Comparison of ENCODE assay signal across 12 mouse cellular contexts in the genomic region with DNA sequence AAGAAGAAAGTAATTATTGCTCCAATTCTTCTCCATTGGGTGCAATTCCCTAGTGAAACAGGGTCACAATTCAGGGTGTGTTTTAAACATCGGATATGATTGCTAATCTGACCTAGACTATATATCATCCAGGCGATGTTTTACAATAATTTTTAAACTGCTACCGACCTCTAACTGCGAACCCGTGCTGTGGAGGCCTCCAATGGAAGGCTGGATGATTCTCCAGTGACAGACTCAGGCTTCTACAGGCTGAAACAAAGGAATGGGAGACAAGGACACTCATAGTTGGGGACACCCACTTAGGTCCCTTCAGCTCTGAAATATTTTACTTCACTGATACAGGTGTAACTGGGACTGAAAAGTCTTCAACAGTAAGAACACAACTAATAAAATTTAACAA. TPM values are rescaled to one million over a fixed set of nuclear protein-coding genes. Genes with fewer than 3 reads are reported as not detected.
A peak's percentile ranks its signal among the peaks of the same experiment; 100 is the strongest.
DNase-seq lines count a peak whose midpoint lies in the region; ATAC-seq and TF ChIP-seq lines count a peak whose summit lies in the region.
"Had no signal": no experiment of that assay in that cellular context is flagged by ENCODE, and none has a peak within 500 bp of the region (broad histone marks: within the 10 kb centered on the region; RNA-seq: fewer than 3 reads in every experiment).

No protein-coding gene starts in this region.

- WGBS in forebrain, embryonic 11.5 days: 3% methylated on average over 5 of the region's 5 CpGs
- under 1% methylated on average over 5 of the region's 5 CpGs for WGBS in forebrain, embryonic 16.5 days
- 3% methylated on average over 5 of the region's 5 CpGs for WGBS in liver, embryonic 12.5 days (ENCODE audit: insufficient replicate concordance)
- WGBS in liver, postnatal 0 days (ENCODE audit: insufficient replicate concordance): 5% methylated on average over 5 of the region's 5 CpGs
- WGBS in heart, embryonic 16.5 days: 12% methylated on average over 5 of the region's 5 CpGs
- 15% methylated on average over 5 of the region's 5 CpGs for WGBS in stomach, embryonic 14.5 days

- H3K9me3 ChIP-seq in forebrain, embryonic 11.5 days (ENCODE audit: control insufficient read depth, low read length): no peaks in the 10 kb centered on the region
- H3K9me3 ChIP-seq in forebrain, embryonic 16.5 days (ENCODE audit: control insufficient read depth, low read length): no peaks in the 10 kb centered on the region
- no peaks in the 10 kb centered on the region for H3K9me3 ChIP-seq in liver, embryonic 12.5 days (replicated peaks)
- H3K9me3 ChIP-seq in liver, postnatal 0 days (ENCODE audit: low read length): no peaks in the 10 kb centered on the region
- no peaks in the 10 kb centered on the region for H3K9me3 ChIP-seq in heart, embryonic 16.5 days (replicated peaks; ENCODE audit: control insufficient read depth, low read length)
- H3K9me3 ChIP-seq in stomach, embryonic 14.5 days (ENCODE audit: control insufficient read depth, low read depth, low read length): no peaks in the 10 kb centered on the region
- H3K9me3 ChIP-seq: midbrain, embryonic 15.5 days had no signal

- no peaks in the 10 kb centered on the region for H3K4me1 ChIP-seq in forebrain, embryonic 11.5 days (replicated peaks; ENCODE audit: control insufficient read depth, insufficient read depth, low read length)
- H3K4me1 ChIP-seq in forebrain, embryonic 16.5 days (replicated peaks; ENCODE audit: control insufficient read depth, insufficient read depth, low read length): peaks cover 3% of the 10 kb centered on the region
- no peaks in the 10 kb centered on the region for H3K4me1 ChIP-seq in liver, embryonic 12.5 days
- no peaks in the 10 kb centered on the region for H3K4me1 ChIP-seq in liver, postnatal 0 days (ENCODE audit: insufficient read depth)
- peaks cover 13% of the 10 kb centered on the region for H3K4me1 ChIP-seq in heart, embryonic 16.5 days (ENCODE audit: control insufficient read depth, insufficient read depth, low read length)
- H3K4me1 ChIP-seq in stomach, embryonic 14.5 days (ENCODE audit: control insufficient read depth, insufficient read depth, low read length): no peaks in the 10 kb centered on the region
- H3K4me1 ChIP-seq: midbrain, embryonic 15.5 days had no signal

- no peaks in the 10 kb centered on the region for H3K36me3 ChIP-seq in forebrain, embryonic 11.5 days (ENCODE audit: control insufficient read depth, insufficient read depth, low read length)
- H3K36me3 ChIP-seq in forebrain, embryonic 16.5 days (ENCODE audit: control insufficient read depth, insufficient read depth): no peaks in the 10 kb centered on the region
- no peaks in the 10 kb centered on the region for H3K36me3 ChIP-seq in liver, embryonic 12.5 days
- no peaks in the 10 kb centered on the region for H3K36me3 ChIP-seq in liver, postnatal 0 days (replicated peaks; ENCODE audit: insufficient read depth, low read length)
- H3K36me3 ChIP-seq in heart, embryonic 16.5 days (ENCODE audit: control insufficient read depth, insufficient read depth): no peaks in the 10 kb centered on the region
- no peaks in the 10 kb centered on the region for H3K36me3 ChIP-seq in stomach, embryonic 14.5 days (ENCODE audit: control insufficient read depth, insufficient read depth, low read length)
- H3K36me3 ChIP-seq: midbrain, embryonic 15.5 days had no signal

- no peak overlapping the region for H3K27ac ChIP-seq in forebrain, embryonic 11.5 days (ENCODE audit: low read depth, low read length)
- H3K27ac ChIP-seq in forebrain, embryonic 16.5 days (ENCODE audit: low read length): no peak overlapping the region
- no peak overlapping the region for H3K27ac ChIP-seq in liver, embryonic 12.5 days
- no peak overlapping the region for H3K27ac ChIP-seq in liver, postnatal 0 days (ENCODE audit: low read depth)
- H3K27ac ChIP-seq in heart, embryonic 16.5 days (ENCODE audit: low read length): peak overlapping the region; percentile 98
- H3K27ac ChIP-seq in stomach, embryonic 14.5 days (ENCODE audit: low read length): no peak overlapping the region
- H3K27ac ChIP-seq: midbrain, embryonic 15.5 days had no signal

- peak; percentile 45 for DNase-seq in forebrain, embryonic 11.5 days (ENCODE audit: low spot score)
- DNase-seq in liver, postnatal 0 days: no peak
- no peak for DNase-seq in right cerebral cortex, postnatal 36 days (ENCODE audit: low spot score in 2 of 2)
- DNase-seq: cerebellum, adult 8-10 months; thymus, postnatal 36 days had no signal

- H3K4me2 ChIP-seq in forebrain, embryonic 11.5 days (ENCODE audit: low read depth, low read length, severe bottlenecking): no peak overlapping the region
- no peak overlapping the region for H3K4me2 ChIP-seq in forebrain, embryonic 16.5 days (ENCODE audit: low read length)
- H3K4me2 ChIP-seq in liver, embryonic 12.5 days: 0 out of 2 replicates have a peak overlapping the region, but pooled peaks have one; percentile 12
- H3K4me2 ChIP-seq in liver, postnatal 0 days (ENCODE audit: low read depth, low read length): no peak overlapping the region
- peak overlapping the region; percentile 65 for H3K4me2 ChIP-seq in heart, embryonic 16.5 days (ENCODE audit: low read depth, low read length)
- H3K4me2 ChIP-seq in stomach, embryonic 14.5 days (replicated peaks; ENCODE audit: low read depth, low read length): peak overlapping the region; percentile 45
- H3K4me2 ChIP-seq: midbrain, embryonic 15.5 days had no signal

- ATAC-seq in forebrain, embryonic 11.5 days (replicated peaks; ENCODE audit: low FRiP score): no peak
- no peak for ATAC-seq in forebrain, embryonic 16.5 days
- ATAC-seq in liver, embryonic 12.5 days: no peak
- no peak for ATAC-seq in liver, postnatal 0 days
- ATAC-seq in heart, embryonic 16.5 days (replicated peaks; ENCODE audit: extremely low read depth, insufficient read depth, low FRiP score): no peak
- no peak for ATAC-seq in stomach, embryonic 14.5 days (ENCODE audit: insufficient number of reproducible peaks, insufficient read depth, low FRiP score, low read depth)
- ATAC-seq in activated CD4-positive, CD25-positive, alpha-beta regulatory T cell, adult 4 months: no peak
- ATAC-seq: midbrain, embryonic 15.5 days; Patski had no signal

- TF ChIP-seq CTCF in liver, postnatal 0 days (IDR thresholded peaks at IDR 0.05; ENCODE audit: low read depth): no peak

- H3K9ac ChIP-seq in forebrain, embryonic 11.5 days (ENCODE audit: low read length): no peak overlapping the region
- H3K9ac ChIP-seq in forebrain, embryonic 16.5 days (replicated peaks; ENCODE audit: low read depth, low read length): no peak overlapping the region
- no peak overlapping the region for H3K9ac ChIP-seq in liver, embryonic 12.5 days
- H3K9ac ChIP-seq in liver, postnatal 0 days (replicated peaks): no peak overlapping the region
- H3K9ac ChIP-seq in heart, embryonic 16.5 days (ENCODE audit: low read length): peak overlapping the region; percentile 91
- H3K9ac ChIP-seq in stomach, embryonic 14.5 days (replicated peaks; ENCODE audit: low read depth, low read length): peak overlapping the region; percentile 47; the same call in 1 of the 2 replicates
- H3K9ac ChIP-seq: midbrain, embryonic 15.5 days had no signal

- no peak overlapping the region for H3K4me3 ChIP-seq in forebrain, embryonic 11.5 days (ENCODE audit: low read depth, low read length)
- H3K4me3 ChIP-seq in forebrain, embryonic 16.5 days (replicated peaks; ENCODE audit: low read length): no peak overlapping the region
- no peak overlapping the region for H3K4me3 ChIP-seq in liver, embryonic 12.5 days
- no peak overlapping the region for H3K4me3 ChIP-seq in liver, postnatal 0 days (ENCODE audit: low read depth, low read length)
- H3K4me3 ChIP-seq in heart, embryonic 16.5 days (ENCODE audit: low read length): peak overlapping the region; percentile 69
- peak overlapping the region; percentile 28; the same call in 1 of the 2 replicates for H3K4me3 ChIP-seq in stomach, embryonic 14.5 days (ENCODE audit: low read depth, low read length)
- H3K4me3 ChIP-seq: midbrain, embryonic 15.5 days had no signal

- peaks cover 96% of the 10 kb centered on the region for H3K27me3 ChIP-seq in forebrain, embryonic 11.5 days (ENCODE audit: control insufficient read depth, insufficient read depth, low read length)
- peaks cover 80% of the 10 kb centered on the region for H3K27me3 ChIP-seq in forebrain, embryonic 16.5 days (replicated peaks; ENCODE audit: control insufficient read depth, insufficient read depth, low read length)
- peaks cover 98% of the 10 kb centered on the region for H3K27me3 ChIP-seq in liver, embryonic 12.5 days (replicated peaks)
- H3K27me3 ChIP-seq in liver, postnatal 0 days (ENCODE audit: insufficient read depth, low read length): peaks cover 77% of the 10 kb centered on the region
- peaks cover 5% of the 10 kb centered on the region; the same call in 1 of the 2 replicates for H3K27me3 ChIP-seq in heart, embryonic 16.5 days (ENCODE audit: control insufficient read depth, insufficient read depth, low read length)
- H3K27me3 ChIP-seq in stomach, embryonic 14.5 days (ENCODE audit: control insufficient read depth, insufficient read depth, low read length): peaks cover 12% of the 10 kb centered on the region
- H3K27me3 ChIP-seq: Patski had no signal

- TF ChIP-seq EP300 in liver, postnatal 0 days (IDR thresholded peaks at IDR 0.05; ENCODE audit: low read depth): no peak

RNA-seq across cellular contexts. Expression of gene Hand2, which starts 13.9 kb away (rescaled TPM):
- polyA plus RNA-seq in forebrain, embryonic 11.5 days (2014; fragmentation: Nextera tagmentation; extraction: Ambion mirVana): not detected in 2 replicates
- polyA plus RNA-seq in forebrain, embryonic 16.5 days (2015; fragmentation: Nextera tagmentation; extraction: Ambion mirVana): not detected in 2 replicates
- polyA plus RNA-seq in liver, embryonic 12.5 days (2016; fragmentation: Nextera tagmentation; extraction: Ambion mirVana): 2.5 and 2.6 TPM in 2 replicates
- polyA plus RNA-seq in liver, postnatal 0 days (2015; fragmentation: Nextera tagmentation; extraction: Ambion mirVana): 0.69 and 0.70 TPM in 2 replicates
- 9.0 and 9.3 TPM in 2 replicates for polyA plus RNA-seq in heart, embryonic 16.5 days (2015; fragmentation: Nextera tagmentation; extraction: Ambion mirVana)
- 17.7 and 18.3 TPM in 2 replicates for polyA plus RNA-seq in stomach, embryonic 14.5 days (2014; fragmentation: Nextera tagmentation; extraction: Ambion mirVana)
- polyA plus RNA-seq in activated CD4-positive, CD25-positive, alpha-beta regulatory T cell, adult 4 months (2017; shearing (Covaris generic)): not detected
- polyA plus RNA-seq: midbrain, embryonic 15.5 days had no signal

Comparison
In these comparisons a context has a peak if more than half of its experiments do, and no peak if none do; other contexts are left out.
1. H3K4me2 ChIP-seq: peak in liver, embryonic 12.5 days (single experiment), heart, embryonic 16.5 days (single experiment) and stomach, embryonic 14.5 days (single experiment); none in forebrain, embryonic 11.5 days (single experiment), forebrain, embryonic 16.5 days (single experiment) and liver, postnatal 0 days (single experiment).
2. H3K4me3 ChIP-seq: peak in heart, embryonic 16.5 days (single experiment) and stomach, embryonic 14.5 days (single experiment); none in forebrain, embryonic 11.5 days (single experiment), forebrain, embryonic 16.5 days (single experiment), liver, embryonic 12.5 days (single experiment) and liver, postnatal 0 days (single experiment).
3. H3K9ac ChIP-seq: peak in heart, embryonic 16.5 days (single experiment) and stomach, embryonic 14.5 days (single experiment); none in forebrain, embryonic 11.5 days (single experiment), forebrain, embryonic 16.5 days (single experiment), liver, embryonic 12.5 days (single experiment) and liver, postnatal 0 days (single experiment).